Mouse (Mus musculus) MEL (cell line): ENCODE measurements at regions not wholly inside any gene's neighbourhood (a gene's known extent, or its start where the extent isn't known, plus 50 kb on each side); places are given as distances from the start of the nearest gene placed in this dataset.

Experiments used
- DNase-seq: peaks from one replicate; pipeline ENCODE4 v3.0.0; 2011; ENCODE audit warnings: low read depth, low spot score
- H3K27ac ChIP-seq: 2 replicates; pipeline ENCODE4 v1.5.1; 2012; ENCODE audit warnings: low read depth, mild to moderate bottlenecking, control low read depth, low read length, moderate library complexity; ENCODE audit not compliant: control insufficient read depth
- H3K27me3 ChIP-seq, 2 experiments: fragments of 150-350 bp in 1 of 2; sonication (generic) in 1 of 2; 2 replicates each; pipeline ENCODE4 v1.6.1; 2012; ENCODE audit warnings: low read length in 2 of 2, mild to moderate bottlenecking in 2 of 2, improper control_type of control experiment in 1 of 2, moderate library complexity in 1 of 2; ENCODE audit not compliant: insufficient read depth in 2 of 2, control insufficient read depth in 1 of 2
- H3K36me3 ChIP-seq, 2 experiments: 2 replicates each; pipeline ENCODE4 v1.6.1; 2012 to 2014; ENCODE audit warnings: low read length in 2 of 2, improper control_type of control experiment in 1 of 2, inconsistent platforms in 1 of 2, mild to moderate bottlenecking in 1 of 2; ENCODE audit not compliant: insufficient read depth in 2 of 2, control insufficient read depth in 1 of 2
- H3K4me1 ChIP-seq, 2 experiments: fragments of 150-350 bp in 1 of 2; sonication (generic) in 1 of 2; 2 replicates each; pipeline ENCODE4 v1.6.1; 2012; ENCODE audit warnings: low read length in 2 of 2, improper control_type of control experiment in 1 of 2, mild to moderate bottlenecking in 1 of 2; ENCODE audit not compliant: insufficient read depth in 2 of 2, control insufficient read depth in 1 of 2
- H3K4me3 ChIP-seq, 2 experiments: fragments of 150-350 bp in 1 of 2; sonication (generic) in 1 of 2; 2 replicates each; pipeline ENCODE4 v1.5.1; 2012; ENCODE audit warnings: low read depth in 2 of 2, low read length in 2 of 2, mild to moderate bottlenecking in 2 of 2, moderate library complexity in 2 of 2, control low read depth in 1 of 2, improper control_type of control experiment in 1 of 2; ENCODE audit not compliant: control insufficient read depth in 1 of 2, insufficient read depth in 1 of 2
- H3K79me2 ChIP-seq: 2 replicates; pipeline ENCODE4 v1.6.1; 2012; ENCODE audit warnings: mild to moderate bottlenecking, low read length, moderate library complexity; ENCODE audit not compliant: control insufficient read depth, poor library complexity, insufficient read depth
- H3K9ac ChIP-seq: 2 replicates; pipeline ENCODE4 v1.6.1; 2012; ENCODE audit warnings: low read depth, mild to moderate bottlenecking, control low read depth, low read length, moderate library complexity; ENCODE audit not compliant: control insufficient read depth, poor library complexity, severe bottlenecking
- H3K9me3 ChIP-seq: fragments of 150-350 bp; sonication (generic); replicated peaks from 2 replicates; pipeline ENCODE4 v1.6.1; 2012; ENCODE audit warnings: mild to moderate bottlenecking, low read length, improper control_type of control experiment, moderate library complexity; ENCODE audit not compliant: insufficient read depth
- JUND ChIP-seq: IDR thresholded peaks from 2 replicates; pipeline ENCODE4 v1.6.1; 2011; ENCODE audit warnings: low read depth, mild to moderate bottlenecking, improper control_type of control experiment, low read length
- MAX ChIP-seq: IDR thresholded peaks from 2 replicates; pipeline ENCODE4 v1.6.1; 2011; ENCODE audit warnings: low read length, improper control_type of control experiment
- MEF2A ChIP-seq: IDR thresholded peaks from 2 replicates; pipeline ENCODE4 v1.6.1; 2014; ENCODE audit warnings: low read depth, mild to moderate bottlenecking, inconsistent platforms, low read length, improper control_type of control experiment; ENCODE audit not compliant: poor library complexity, insufficient replicate concordance, severe bottlenecking; ENCODE audit errors: extremely low read depth
- POLR2AphosphoS5 ChIP-seq: IDR thresholded peaks from 2 replicates; pipeline ENCODE4 v1.6.1; 2012; ENCODE audit warnings: low read depth, borderline replicate concordance, mild to moderate bottlenecking, inconsistent platforms, low read length, moderate library complexity, mixed read lengths
- RAD21 ChIP-seq: IDR thresholded peaks from 2 replicates; pipeline ENCODE4 v1.6.1; 2011; ENCODE audit warnings: mild to moderate bottlenecking, low read depth, low read length, improper control_type of control experiment
- SIN3A ChIP-seq: IDR thresholded peaks from 2 replicates; pipeline ENCODE4 v1.6.1; 2012; ENCODE audit warnings: low read length, improper control_type of control experiment, inconsistent platforms
- SMC3 ChIP-seq: IDR thresholded peaks from 2 replicates; pipeline ENCODE4 v1.6.1; 2011; ENCODE audit warnings: low read depth, low read length, improper control_type of control experiment
- USF2 ChIP-seq, 2 experiments: IDR thresholded peaks; 2 replicates each; pipeline ENCODE4 v1.6.1; 2011 to 2012; ENCODE audit warnings: improper control_type of control experiment in 2 of 2, low read length in 2 of 2, borderline replicate concordance in 1 of 2, inconsistent platforms in 1 of 2, low read depth in 1 of 2, mild to moderate bottlenecking in 1 of 2; ENCODE audit not compliant: insufficient read depth in 1 of 2
- ZKSCAN1 ChIP-seq: IDR thresholded peaks from 2 replicates; pipeline ENCODE4 v1.6.1; 2012; ENCODE audit warnings: low read depth, mild to moderate bottlenecking, inconsistent platforms, low read length, improper control_type of control experiment, moderate library complexity
- ZNF384 ChIP-seq: IDR thresholded peaks from 2 replicates; pipeline ENCODE4 v1.6.1; 2012; ENCODE audit warnings: low read depth, mild to moderate bottlenecking, inconsistent platforms, low read length, improper control_type of control experiment

DNA sequence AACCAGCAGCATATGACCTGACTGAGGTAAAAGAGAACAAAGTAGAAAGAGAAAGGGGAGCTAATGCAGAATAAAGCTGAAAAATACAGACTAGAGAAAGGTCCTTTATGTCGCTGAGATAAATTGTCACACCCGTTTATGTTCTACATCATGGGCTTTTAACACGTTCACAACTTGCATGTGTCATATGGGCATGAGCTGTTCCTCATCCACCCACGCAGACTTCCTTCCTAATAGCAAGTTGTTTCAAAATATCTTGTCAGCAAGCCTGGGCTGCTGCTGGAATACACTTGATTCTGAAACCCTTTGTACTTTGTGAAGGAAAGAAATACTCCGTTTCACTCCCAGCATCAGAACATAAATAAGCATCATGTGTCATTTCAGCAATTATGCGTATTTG is 554.3 kb upstream of the Mef2c start:
- Histone ChIP-seq H3K27ac (no peak overlapping the region), H3K9ac (no peak overlapping the region), H3K36me3 (no peaks in the 10 kb centered on the region; a peak in 1 of 4 replicates), H3K27me3 (no peaks in the 10 kb centered on the region)
- peak; percentile 43 for DNase-seq
- no peak for TF ChIP-seq POLR2AphosphoS5
- TF ChIP-seq MAX = peak; percentile 48
- TF ChIP-seq, all 39 proteins: peak for 1
- no peaks in the 10 kb centered on the region for H3K79me2 ChIP-seq
- H3K9me3 ChIP-seq = no peaks in the 10 kb centered on the region
- no peak overlapping the region for H3K4me3 ChIP-seq
- peaks cover 0 to 2% of the 10 kb centered on the region in 2 experiments; a peak in 1 of 4 replicates for H3K4me1 ChIP-seq

DNA sequence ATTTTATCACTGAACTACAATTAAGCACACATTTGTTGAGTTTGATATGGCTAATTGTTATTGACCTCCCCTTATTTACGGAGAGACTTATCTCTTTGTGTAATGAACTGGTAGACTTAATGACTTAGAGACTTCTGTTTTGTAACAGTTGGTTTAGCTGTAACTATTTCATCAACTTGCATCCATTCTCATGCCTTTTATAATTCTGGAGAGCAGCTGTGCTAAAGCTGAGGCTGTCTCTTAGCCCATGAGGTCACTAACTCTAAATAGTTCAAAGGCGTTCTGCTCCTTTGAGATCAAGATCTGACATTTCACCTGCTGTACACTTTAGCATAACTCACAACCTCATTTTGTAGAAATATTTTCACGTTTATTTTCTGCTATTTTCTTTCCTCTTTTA is 541.5 kb upstream of the Mef2c start:
- TF ChIP-seq USF2 (IDR thresholded peaks at IDR 0.05; ENCODE audit: borderline replicate concordance in 1 of 2, insufficient read depth in 1 of 2, low read depth in 1 of 2, low read length in 2 of 2) = no peak
- TF ChIP-seq RAD21 = no peak
- TF ChIP-seq ZKSCAN1 = no peak
- TF ChIP-seq ZNF384 = no peak
- no peak for TF ChIP-seq SMC3
- TF ChIP-seq JUND = no peak
- no peak for TF ChIP-seq MEF2A

GRCm38 (mm10) chr13:82971722-82972121 is 532.1 kb upstream of the Mef2c start:
- no peak overlapping the region for H3K4me3 ChIP-seq
- H3K36me3 ChIP-seq = no peaks in the 10 kb centered on the region
- H3K4me1 ChIP-seq = no peaks in the 10 kb centered on the region
- no peak overlapping the region for H3K27ac ChIP-seq
- H3K27me3 ChIP-seq = no peaks in the 10 kb centered on the region
- no peaks in the 10 kb centered on the region for H3K9me3 ChIP-seq
- no peaks in the 10 kb centered on the region for H3K79me2 ChIP-seq
- no peak for TF ChIP-seq SIN3A
- DNase-seq = no peak
- no peak overlapping the region for H3K9ac ChIP-seq

More for the DNA sequence above, 541.5 kb upstream of the Mef2c start:
- Histone ChIP-seq H3K4me3 (no peak overlapping the region), H3K9ac (no peak overlapping the region), H3K27me3 (no peaks in the 10 kb centered on the region), H3K27ac (no peak overlapping the region), H3K4me1 (no peaks in the 10 kb centered on the region), H3K79me2 (no peaks in the 10 kb centered on the region), H3K9me3 (no peaks in the 10 kb centered on the region), H3K36me3 (no peaks in the 10 kb centered on the region)
- DNase-seq = no peak
